Comparison of ENCODE assay signal across 12 mouse cellular contexts in genomic region chr10:128037921-128038320, GRCm38 (mm10). TPM values are rescaled to one million over a fixed set of nuclear protein-coding genes. Genes with fewer than 3 reads are reported as not detected.
DNase-seq lines count a peak whose midpoint lies in the region; ATAC-seq lines count a peak whose summit lies in the region.
"Had no signal": no experiment of that assay in that cellular context is flagged by ENCODE, and none has a peak within 500 bp of the region (broad histone marks: within the 10 kb centered on the region; RNA-seq: fewer than 3 reads in every experiment).

No protein-coding gene starts in this region.

- peak overlapping the region; percentile 30; the same call in 1 of the 2 replicates for H3K9ac ChIP-seq in heart, embryonic 16.5 days (ENCODE audit: low read length)
- no peak overlapping the region for H3K9ac ChIP-seq in hindbrain, embryonic 15.5 days
- H3K9ac ChIP-seq in midbrain, embryonic 13.5 days (replicated peaks) = peak overlapping the region; percentile 40

- H3K4me3 ChIP-seq in heart, embryonic 16.5 days (ENCODE audit: low read length) = no peak overlapping the region
- no peak overlapping the region for H3K4me3 ChIP-seq in hindbrain, embryonic 15.5 days
- peak overlapping the region; percentile 13 for H3K4me3 ChIP-seq in midbrain, embryonic 13.5 days (replicated peaks)

- H3K36me3 ChIP-seq in heart, embryonic 16.5 days (ENCODE audit: control insufficient read depth, insufficient read depth) = peaks cover 22% of the 10 kb centered on the region
- peaks cover 22% of the 10 kb centered on the region for H3K36me3 ChIP-seq in hindbrain, embryonic 15.5 days
- peaks cover 35% of the 10 kb centered on the region for H3K36me3 ChIP-seq in midbrain, embryonic 13.5 days

- H3K4me2 ChIP-seq in heart, embryonic 16.5 days (ENCODE audit: low read depth, low read length) = peak overlapping the region; percentile 43
- peak overlapping the region; percentile 86 for H3K4me2 ChIP-seq in hindbrain, embryonic 15.5 days
- peak overlapping the region; percentile 32 for H3K4me2 ChIP-seq in midbrain, embryonic 13.5 days (replicated peaks)

- no peaks in the 10 kb centered on the region for H3K27me3 ChIP-seq in heart, embryonic 16.5 days (ENCODE audit: control insufficient read depth, insufficient read depth, low read length)
- no peaks in the 10 kb centered on the region for H3K27me3 ChIP-seq in hindbrain, embryonic 15.5 days
- H3K27me3 ChIP-seq in midbrain, embryonic 13.5 days = no peaks in the 10 kb centered on the region

- no peak for ATAC-seq in heart, embryonic 16.5 days (replicated peaks; ENCODE audit: extremely low read depth, insufficient read depth, low FRiP score)
- no peak for ATAC-seq in hindbrain, embryonic 15.5 days (ENCODE audit: low FRiP score, low read depth)
- ATAC-seq in midbrain, embryonic 13.5 days = no peak

- H3K27ac ChIP-seq in heart, embryonic 16.5 days (ENCODE audit: low read length) = no peak overlapping the region
- H3K27ac ChIP-seq in hindbrain, embryonic 15.5 days (replicated peaks) = no peak overlapping the region
- no peak overlapping the region for H3K27ac ChIP-seq in midbrain, embryonic 13.5 days

- peaks cover 53% of the 10 kb centered on the region for H3K4me1 ChIP-seq in heart, embryonic 16.5 days (ENCODE audit: control insufficient read depth, insufficient read depth, low read length)
- peaks cover 34% of the 10 kb centered on the region for H3K4me1 ChIP-seq in hindbrain, embryonic 15.5 days (replicated peaks)
- H3K4me1 ChIP-seq in midbrain, embryonic 13.5 days (replicated peaks) = peaks cover 37% of the 10 kb centered on the region

- no peak for DNase-seq in heart, postnatal 25 days (ENCODE audit: low spot score)
- peak; percentile 67 for DNase-seq in Muller cell, postnatal 12 days (ENCODE audit: inconsistent ontology term)
- DNase-seq in frontal cortex, adult 2 months (ENCODE audit: extremely low spot score in 1 of 2, low spot score in 1 of 2) = no peak
- no peak for DNase-seq in urinary bladder, adult 2 months (ENCODE audit: low spot score)
- no peak for DNase-seq in urinary bladder, adult 18-20 months (ENCODE audit: low spot score in 2 of 2)
- DNase-seq: cerebellum, adult 11 months had no signal

- H3K9me3 ChIP-seq in heart, embryonic 16.5 days (replicated peaks; ENCODE audit: control insufficient read depth, low read length) = no peaks in the 10 kb centered on the region
- no peaks in the 10 kb centered on the region for H3K9me3 ChIP-seq in hindbrain, embryonic 15.5 days
- no peaks in the 10 kb centered on the region for H3K9me3 ChIP-seq in midbrain, embryonic 13.5 days

- intact Hi-C loops in heart, postnatal 25 days (cut with DNase I) = no loop called here

- WGBS in heart, embryonic 16.5 days = 69% methylated on average over 3 of the region's 3 CpGs
- 62% methylated on average over 3 of the region's 3 CpGs for WGBS in hindbrain, embryonic 15.5 days
- 51% methylated on average over 3 of the region's 3 CpGs for WGBS in midbrain, embryonic 13.5 days

RNA-seq across cellular contexts. Expression of gene Naca, which starts 2.5 kb away (rescaled TPM):
- 419 and 441 TPM in 2 replicates for polyA plus RNA-seq in heart, embryonic 16.5 days (2015; fragmentation: Nextera tagmentation; extraction: Ambion mirVana)
- total RNA-seq in heart, postnatal 25 days (2021) = 100 to 1,000 TPM; 502 to 533 TPM
- 494 and 518 TPM in 2 replicates for polyA plus RNA-seq in hindbrain, embryonic 15.5 days (2015; fragmentation: Nextera tagmentation; extraction: Ambion mirVana)
- polyA plus RNA-seq in midbrain, embryonic 13.5 days (2015; fragmentation: Nextera tagmentation; extraction: Ambion mirVana) = 643 and 661 TPM in 2 replicates
- polyA plus RNA-seq in frontal cortex, adult 2 months (2012; rRNA removed) = 238 and 244 TPM in 2 replicates
- polyA plus RNA-seq in urinary bladder, adult 2 months (2012; rRNA removed) = 331 and 455 TPM in 2 replicates

RNA-seq across cellular contexts. Expression of gene Ptges3, which starts 20.8 kb away (rescaled TPM):
- 263 and 278 TPM in 2 replicates for polyA plus RNA-seq in heart, embryonic 16.5 days (2015; fragmentation: Nextera tagmentation; extraction: Ambion mirVana)
- total RNA-seq in heart, postnatal 25 days (2021) = 10 to 100 TPM; 77.8 to 89.3 TPM
- polyA plus RNA-seq in hindbrain, embryonic 15.5 days (2015; fragmentation: Nextera tagmentation; extraction: Ambion mirVana) = 371 and 395 TPM in 2 replicates
- polyA plus RNA-seq in midbrain, embryonic 13.5 days (2015; fragmentation: Nextera tagmentation; extraction: Ambion mirVana) = 443 and 496 TPM in 2 replicates
- 80.8 and 83.1 TPM in 2 replicates for polyA plus RNA-seq in frontal cortex, adult 2 months (2012; rRNA removed)
- 72.0 and 90.7 TPM in 2 replicates for polyA plus RNA-seq in urinary bladder, adult 2 months (2012; rRNA removed)

RNA-seq across cellular contexts. Expression of gene Prim1, which starts 23.0 kb away (rescaled TPM):
- 45.8 and 50.8 TPM in 2 replicates for polyA plus RNA-seq in heart, embryonic 16.5 days (2015; fragmentation: Nextera tagmentation; extraction: Ambion mirVana)
- total RNA-seq in heart, postnatal 25 days (2021) = 1 to 10 TPM; 2.1 to 2.2 TPM
- 35.2 and 40.3 TPM in 2 replicates for polyA plus RNA-seq in hindbrain, embryonic 15.5 days (2015; fragmentation: Nextera tagmentation; extraction: Ambion mirVana)
- 44.8 and 49.4 TPM in 2 replicates for polyA plus RNA-seq in midbrain, embryonic 13.5 days (2015; fragmentation: Nextera tagmentation; extraction: Ambion mirVana)
- 9.5 and 9.9 TPM in 2 replicates for polyA plus RNA-seq in frontal cortex, adult 2 months (2012; rRNA removed)
- polyA plus RNA-seq in urinary bladder, adult 2 months (2012; rRNA removed) = 6.5 and 9.6 TPM in 2 replicates

RNA-seq across cellular contexts. Expression of gene Hsd17b6, which starts 30.5 kb away (rescaled TPM):
- not detected in 2 replicates for polyA plus RNA-seq in heart, embryonic 16.5 days (2015; fragmentation: Nextera tagmentation; extraction: Ambion mirVana)
- total RNA-seq in heart, postnatal 25 days (2021) = not detected
- not detected in 2 replicates for polyA plus RNA-seq in hindbrain, embryonic 15.5 days (2015; fragmentation: Nextera tagmentation; extraction: Ambion mirVana)
- not detected in 2 replicates for polyA plus RNA-seq in midbrain, embryonic 13.5 days (2015; fragmentation: Nextera tagmentation; extraction: Ambion mirVana)
- polyA plus RNA-seq in frontal cortex, adult 2 months (2012; rRNA removed) = 0.10 and 0.29 TPM in 2 replicates
- 0.10 and 0.21 TPM in 2 replicates for polyA plus RNA-seq in urinary bladder, adult 2 months (2012; rRNA removed)
- total RNA-seq: gastrocnemius, adult 8-10 months; left cerebral cortex, adult 18-20 months had no signal
- polyA plus RNA-seq: testis, adult 2 months had no signal

RNA-seq across cellular contexts. Expression of gene Atp5b, which starts 45.2 kb away (rescaled TPM):
- polyA plus RNA-seq in heart, embryonic 16.5 days (2015; fragmentation: Nextera tagmentation; extraction: Ambion mirVana) = 6,748 and 7,106 TPM in 2 replicates
- total RNA-seq in heart, postnatal 25 days (2021) = 1,000 to 10,000 TPM; 9,293 to 9,309 TPM
- 2,267 and 2,290 TPM in 2 replicates for polyA plus RNA-seq in hindbrain, embryonic 15.5 days (2015; fragmentation: Nextera tagmentation; extraction: Ambion mirVana)
- 2,005 and 2,018 TPM in 2 replicates for polyA plus RNA-seq in midbrain, embryonic 13.5 days (2015; fragmentation: Nextera tagmentation; extraction: Ambion mirVana)
- 1,563 and 1,614 TPM in 2 replicates for polyA plus RNA-seq in frontal cortex, adult 2 months (2012; rRNA removed)
- 1,011 and 1,131 TPM in 2 replicates for polyA plus RNA-seq in urinary bladder, adult 2 months (2012; rRNA removed)

Comparison
In these comparisons a context has a peak if more than half of its experiments do, and no peak if none do; other contexts are left out.
1. H3K4me2 ChIP-seq: peak in every context shown above with its lines; median percentile 86 in hindbrain, embryonic 15.5 days; 43 in heart, embryonic 16.5 days; 32 in midbrain, embryonic 13.5 days.